Mouse (Mus musculus) yolk sac, embryonic 10.5 days (tissue): ENCODE measurements around the gene Tnfrsf9.

ENCODE experiments used
- DNase-seq: peaks from one replicate; pipeline ENCODE4 v3.0.0-alpha.2; 2017; ENCODE audit warnings: low spot score

Gene Tnfrsf9

DNA sequence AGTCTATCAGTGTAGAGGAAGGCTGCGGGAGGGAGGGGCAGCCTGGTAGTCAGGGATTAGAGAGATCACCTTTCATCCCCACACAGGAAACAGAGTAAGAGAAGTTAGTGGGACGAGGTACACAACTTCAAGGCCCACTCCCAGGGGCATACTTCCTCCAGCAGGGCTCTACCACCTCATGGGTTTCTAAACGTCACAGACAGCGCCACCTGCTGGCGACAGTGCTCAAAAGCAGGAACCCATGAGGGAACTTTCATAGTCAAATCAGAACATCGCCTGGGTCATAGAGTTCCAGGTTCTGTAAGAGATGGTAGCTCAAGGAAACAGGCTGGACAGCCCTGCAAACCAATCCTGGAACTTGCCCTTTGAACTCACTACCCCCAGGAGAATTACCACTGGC is 75.8 kb downstream of the Tnfrsf9 start:
- no peak for DNase-seq
